Mouse (Mus musculus): ENCODE results near the gene Tspo.

DNA sequence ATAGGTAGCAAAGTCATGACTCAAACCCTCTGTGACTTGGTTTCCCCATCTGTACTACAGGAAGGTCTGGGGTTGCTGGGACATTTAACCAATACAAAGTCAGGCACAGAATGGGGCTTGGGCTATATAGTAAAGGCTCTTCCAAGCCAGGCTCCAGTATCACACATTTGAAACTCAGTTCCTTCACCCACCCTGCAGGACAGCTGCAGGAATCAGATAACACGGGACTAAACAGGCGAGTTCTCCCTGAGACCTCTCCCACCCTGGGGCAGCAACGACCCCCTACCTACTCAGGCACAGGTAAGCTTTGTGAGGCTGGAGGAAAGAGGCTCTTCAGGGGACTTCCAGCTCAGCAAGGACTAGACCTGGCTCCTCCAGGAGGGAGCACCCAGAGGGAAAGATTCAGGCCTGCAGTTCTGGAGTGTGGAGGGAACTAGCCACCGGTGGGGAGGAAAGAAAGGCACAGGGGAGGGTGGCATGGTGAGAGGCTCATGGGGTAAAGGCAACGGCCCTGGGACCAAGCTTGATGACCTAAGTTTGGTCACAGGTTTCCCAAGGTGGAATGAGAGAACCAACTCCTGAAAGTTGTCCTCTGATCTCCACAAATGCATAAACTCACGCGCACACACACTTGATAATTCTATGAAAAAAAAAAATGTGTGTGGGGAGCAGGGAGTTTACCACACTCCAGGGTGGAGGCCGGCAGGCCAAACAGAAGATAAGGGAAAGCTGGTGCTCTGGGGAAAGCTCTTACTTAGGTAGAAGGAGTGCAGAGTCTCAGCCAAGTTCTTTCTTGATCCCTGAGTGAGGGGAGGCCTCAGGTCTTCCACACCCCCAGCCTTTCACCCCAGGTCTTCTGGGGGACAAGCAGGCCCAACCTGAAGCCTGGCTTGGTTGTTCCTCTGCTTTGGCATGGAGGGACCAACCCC lies 29.1 kb downstream of the Tspo start:
- TF ChIP-seq CTCF (IDR thresholded peaks at IDR 0.05; ENCODE audit: insufficient read depth, low read depth, low read length) (no peak), POLR2A (IDR thresholded peaks at IDR 0.05; ENCODE audit: insufficient read depth, low read depth, low read length) (no peak)
